Mouse (Mus musculus) forebrain, embryonic 11.5 days (tissue): ENCODE measurements at regions not wholly inside any gene's neighbourhood (a gene's known extent, or its start where the extent isn't known, plus 50 kb on each side); places are given as distances from the start of the nearest gene placed in this dataset.

Experiments used
- ATAC-seq: fragments of 200-750 bp; cut with Nextera tagmentation; replicated peaks from 2 replicates; pipeline ENCODE4 v1.8.0; 2017; ENCODE audit warnings: moderate TSS enrichment; ENCODE audit not compliant: low FRiP score
- DNase-seq: peaks from one replicate; pipeline ENCODE4 v3.0.0-alpha.2; 2017; ENCODE audit warnings: low spot score
- H3K27ac ChIP-seq: fragments of 300-500 bp; sonication (generic); 2 replicates; pipeline ENCODE4 v1.5.1; 2014; ENCODE audit warnings: low read depth, low read length
- H3K27me3 ChIP-seq: fragments of 300-500 bp; sonication (generic); 2 replicates; pipeline ENCODE4 v1.6.1; 2014; ENCODE audit warnings: mild to moderate bottlenecking, low read length, mixed read lengths; ENCODE audit not compliant: control insufficient read depth, insufficient read depth
- H3K36me3 ChIP-seq: fragments of 300-500 bp; sonication (generic); 2 replicates; pipeline ENCODE4 v1.6.1; 2014; ENCODE audit warnings: mild to moderate bottlenecking, low read length, moderate library complexity, mixed read lengths; ENCODE audit not compliant: control insufficient read depth, insufficient read depth
- H3K4me1 ChIP-seq: fragments of 300-500 bp; sonication (generic); replicated peaks from 2 replicates; pipeline ENCODE4 v1.6.1; 2014; ENCODE audit warnings: low read length, mixed read lengths; ENCODE audit not compliant: control insufficient read depth, insufficient read depth
- H3K4me2 ChIP-seq: fragments of 300-500 bp; sonication (generic); 2 replicates; pipeline ENCODE4 v1.6.1; 2014; ENCODE audit warnings: low read depth, mild to moderate bottlenecking, low read length, moderate library complexity, mixed read lengths; ENCODE audit not compliant: severe bottlenecking
- H3K4me3 ChIP-seq: fragments of 300-500 bp; sonication (generic); 2 replicates; pipeline ENCODE4 v1.5.1; 2014; ENCODE audit warnings: low read depth, low read length
- H3K9ac ChIP-seq: fragments of 300-500 bp; sonication (generic); 2 replicates; pipeline ENCODE4 v1.6.1; 2014; ENCODE audit warnings: low read length
- H3K9me3 ChIP-seq: fragments of 300-500 bp; sonication (generic); 2 replicates; pipeline ENCODE4 v1.6.1; 2016; ENCODE audit warnings: low read length, mixed read lengths; ENCODE audit not compliant: control insufficient read depth
- whole genome bisulfite sequencing: fragments of 180-500 bp; shearing (Covaris S2); extraction: QIAGEN DNeasy Blood & Tissue Kit; methylation state at CpG from one replicate; pipeline ENCODE4 v1.1.7; 2014; 5-methylcytosine and 5-hydroxymethylcytosine counted together

DNA sequence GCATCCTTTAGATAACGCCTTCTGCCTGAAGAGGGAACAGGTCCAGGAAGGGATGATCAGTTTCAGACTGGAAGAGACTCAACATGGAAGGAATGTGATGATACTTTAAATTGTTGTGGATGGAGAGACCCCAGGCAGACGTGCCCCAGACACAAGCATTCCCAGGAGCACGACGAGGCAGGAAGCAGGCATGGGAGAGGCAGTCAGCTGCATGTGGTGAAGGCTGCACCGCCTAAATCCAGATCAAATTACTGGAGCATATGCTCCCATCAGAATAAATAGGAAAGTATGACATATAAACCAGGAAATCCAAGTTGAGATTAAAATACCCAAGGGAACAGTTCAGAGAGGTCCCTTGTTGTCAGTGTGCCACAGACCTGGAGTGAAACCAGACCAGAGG, 467.3 kb downstream of the Pid1 start:
- Histone ChIP-seq H3K9ac (no peak overlapping the region), H3K4me2 (no peak overlapping the region), H3K4me3 (no peak overlapping the region), H3K9me3 (no peaks in the 10 kb centered on the region), H3K36me3 (no peaks in the 10 kb centered on the region), H3K4me1 (no peaks in the 10 kb centered on the region), H3K27me3 (no peaks in the 10 kb centered on the region), H3K27ac (no peak overlapping the region)
- ATAC-seq: no peak
- 65% methylated on average over 5 of the region's 5 CpGs for WGBS
- no peak for DNase-seq

DNA sequence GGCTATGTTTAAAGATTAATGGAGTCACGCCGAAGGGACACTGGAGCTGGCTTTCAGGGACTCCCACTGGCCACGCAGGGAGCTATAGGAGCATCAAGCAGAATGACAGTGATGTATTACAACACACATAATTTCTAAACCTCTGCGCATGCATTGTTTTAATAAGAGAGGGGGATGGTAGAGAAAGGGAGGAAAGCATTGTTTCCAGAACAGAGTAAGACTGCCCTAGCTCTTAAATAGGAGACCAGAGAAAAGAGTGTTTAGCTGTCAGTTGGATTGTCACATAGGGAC, 471.1 kb upstream of the Sphkap start:
- no peak for DNase-seq

DNA sequence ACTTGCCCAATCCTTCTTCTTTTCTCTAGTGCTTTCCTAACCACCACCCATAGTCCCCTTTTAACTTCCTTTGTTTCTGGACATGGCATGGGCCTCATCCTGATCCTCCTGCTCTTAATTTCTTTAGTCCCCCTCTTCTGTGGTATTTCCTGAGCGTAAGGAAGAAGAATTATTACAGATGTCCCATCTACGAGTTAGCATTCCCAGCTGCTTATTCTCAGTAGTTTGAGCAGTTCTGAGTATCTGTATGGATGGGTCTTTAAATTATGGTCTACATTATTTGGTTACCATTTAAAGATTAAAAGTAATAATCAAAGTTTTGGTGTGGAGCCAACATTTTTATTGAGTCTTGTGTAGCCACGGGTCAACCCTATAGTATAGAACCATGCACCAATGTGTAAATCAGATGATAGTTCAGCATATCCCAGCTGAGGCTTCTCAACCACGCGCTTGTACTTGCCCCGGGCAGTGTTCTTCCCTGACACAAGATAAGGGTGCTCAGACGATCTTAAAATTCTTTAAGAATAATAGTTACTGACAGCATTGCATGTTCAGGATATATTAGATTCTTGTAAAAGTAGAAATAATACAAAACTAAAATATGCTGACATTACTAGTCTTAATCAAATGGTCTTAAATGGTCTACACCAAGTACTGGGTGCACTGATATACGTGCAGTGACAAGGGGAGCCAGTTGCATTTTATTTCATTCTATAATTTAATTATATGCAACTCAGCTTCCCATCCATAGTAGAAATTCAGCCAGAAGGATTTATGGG, 470.5 kb upstream of the Sphkap start:
- H3K4me1 ChIP-seq: no peaks in the 10 kb centered on the region
- H3K36me3 ChIP-seq: no peaks in the 10 kb centered on the region
- no peak overlapping the region for H3K27ac ChIP-seq
- DNase-seq (no peak), ATAC-seq (no peak)
- no peak overlapping the region for H3K4me2 ChIP-seq
- H3K9ac ChIP-seq: no peak overlapping the region
- no peaks in the 10 kb centered on the region for H3K27me3 ChIP-seq
- no peak overlapping the region for H3K4me3 ChIP-seq
- WGBS: 90% methylated on average over 8 of the region's 8 CpGs
- H3K9me3 ChIP-seq: no peaks in the 10 kb centered on the region

More for the DNA sequence above, 471.1 kb upstream of the Sphkap start:
- no peak overlapping the region for H3K4me2 ChIP-seq
- 94% methylated on average over 4 of the region's 4 CpGs for WGBS
- H3K36me3 ChIP-seq: no peaks in the 10 kb centered on the region
- ATAC-seq: no peak
- H3K27me3 ChIP-seq: no peaks in the 10 kb centered on the region
- H3K4me3 ChIP-seq: no peak overlapping the region
- H3K9ac ChIP-seq: no peak overlapping the region
- no peaks in the 10 kb centered on the region for H3K4me1 ChIP-seq
- no peak overlapping the region for H3K27ac ChIP-seq
- H3K9me3 ChIP-seq: no peaks in the 10 kb centered on the region

DNA sequence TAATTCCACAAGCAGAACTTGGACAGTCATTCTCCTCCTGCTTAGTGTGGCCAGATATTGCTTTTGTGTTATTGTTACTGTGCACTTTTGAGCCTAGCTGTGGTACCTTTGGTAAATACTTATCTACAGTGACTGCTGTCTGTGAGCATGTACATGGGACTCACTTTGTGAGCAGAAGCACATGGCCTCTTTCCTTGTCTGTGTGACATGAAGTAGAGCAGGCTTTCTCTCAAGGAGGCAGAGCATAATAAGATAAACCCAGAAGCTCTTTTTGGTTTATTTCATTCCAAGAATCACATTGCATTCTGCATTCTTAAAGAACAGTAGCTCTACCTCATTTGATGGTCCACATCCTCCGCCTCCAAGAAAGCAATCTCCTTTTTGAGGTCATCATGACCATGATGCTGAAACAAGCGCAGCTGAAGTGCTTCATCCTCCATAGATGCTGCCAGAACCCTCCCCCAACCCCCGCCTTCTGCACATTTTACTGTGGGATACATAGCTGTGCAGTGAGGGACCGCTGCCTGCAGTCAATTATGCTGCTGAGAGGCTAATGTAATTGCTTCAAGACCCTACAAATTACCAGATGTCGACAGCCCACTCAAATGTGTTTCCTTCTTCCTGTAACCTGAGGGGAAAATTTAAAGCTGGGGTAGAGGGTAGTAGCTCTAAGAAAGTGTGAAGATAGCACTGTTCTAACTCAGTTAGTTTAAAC, 463.0 kb upstream of the Sphkap start:
- whole genome bisulfite sequencing: 63% methylated on average over 5 of the region's 5 CpGs
- no peak overlapping the region for H3K4me2 ChIP-seq
- H3K9ac ChIP-seq: no peak overlapping the region
- no peaks in the 10 kb centered on the region for H3K36me3 ChIP-seq
- ATAC-seq (no peak), DNase-seq (peak; percentile 54)
- H3K9me3 ChIP-seq: no peaks in the 10 kb centered on the region
- H3K27ac ChIP-seq: no peak overlapping the region
- H3K27me3 ChIP-seq: no peaks in the 10 kb centered on the region
- no peak overlapping the region for H3K4me3 ChIP-seq
- H3K4me1 ChIP-seq: no peaks in the 10 kb centered on the region

GRCm38 (mm10) chr1:83869046-83869445, 461.0 kb upstream of the Sphkap start:
- no peak for DNase-seq
- no peak for ATAC-seq
- 85% methylated on average over 2 of the region's 2 CpGs for WGBS
- H3K9ac ChIP-seq: no peak overlapping the region
- no peaks in the 10 kb centered on the region for H3K4me1 ChIP-seq
- no peak overlapping the region for H3K27ac ChIP-seq
- H3K4me3 ChIP-seq: no peak overlapping the region
- H3K27me3 ChIP-seq: no peaks in the 10 kb centered on the region
- H3K4me2 ChIP-seq: no peak overlapping the region
- H3K36me3 ChIP-seq: no peaks in the 10 kb centered on the region
- no peaks in the 10 kb centered on the region for H3K9me3 ChIP-seq

DNA sequence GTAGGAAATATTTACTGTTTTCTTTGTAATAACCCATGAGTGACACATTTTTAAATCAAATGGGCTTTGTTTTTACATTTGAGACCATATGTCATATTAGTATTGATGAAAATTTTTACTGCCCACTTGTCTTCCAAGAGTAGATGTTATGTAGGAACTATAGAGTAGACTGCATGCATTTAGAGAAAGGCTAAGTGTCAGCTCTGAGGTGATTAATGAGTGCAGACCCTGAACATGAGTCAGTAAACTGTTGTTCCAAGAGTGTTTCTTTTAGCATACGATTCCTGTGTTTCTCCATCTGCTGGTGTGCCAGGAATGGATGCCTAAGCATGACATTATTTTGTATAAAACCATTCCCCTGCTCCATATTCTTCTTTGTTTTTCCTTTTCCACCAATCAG, 454.5 kb upstream of the Sphkap start:
- Histone ChIP-seq H3K4me2 (no peak overlapping the region), H3K27ac (no peak overlapping the region), H3K4me3 (no peak overlapping the region), H3K4me1 (no peaks in the 10 kb centered on the region), H3K36me3 (no peaks in the 10 kb centered on the region), H3K9ac (no peak overlapping the region), H3K9me3 (no peaks in the 10 kb centered on the region), H3K27me3 (no peaks in the 10 kb centered on the region)
- ATAC-seq: no peak
- no peak for DNase-seq
- WGBS: 88% methylated on average over 1 of the region's 1 CpGs

DNA sequence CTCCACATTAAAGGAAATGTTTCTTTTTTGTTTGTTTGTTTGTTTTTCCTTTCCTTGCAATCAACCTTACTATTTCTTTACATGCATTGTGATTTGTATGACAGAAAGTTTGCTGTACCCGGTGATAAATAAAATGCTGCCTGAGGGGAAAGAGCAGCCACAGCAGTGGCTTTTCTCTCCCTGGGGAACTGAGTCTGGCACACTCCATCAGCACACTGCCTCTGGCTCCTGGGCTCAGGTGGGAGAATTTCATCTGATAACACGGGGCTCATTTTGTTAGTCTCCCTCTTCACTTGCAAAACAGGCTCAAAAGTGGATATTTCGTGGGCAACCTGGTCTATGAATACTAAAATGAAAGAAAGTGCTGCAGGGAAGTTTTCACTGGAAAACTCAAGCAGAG, 454.1 kb upstream of the Sphkap start:
- Histone ChIP-seq H3K4me3 (no peak overlapping the region), H3K4me2 (no peak overlapping the region), H3K27ac (no peak overlapping the region), H3K9me3 (no peaks in the 10 kb centered on the region), H3K4me1 (no peaks in the 10 kb centered on the region), H3K9ac (no peak overlapping the region), H3K27me3 (no peaks in the 10 kb centered on the region), H3K36me3 (no peaks in the 10 kb centered on the region)
- WGBS: 74% methylated on average over 3 of the region's 3 CpGs
- no peak for ATAC-seq
- no peak for DNase-seq

DNA sequence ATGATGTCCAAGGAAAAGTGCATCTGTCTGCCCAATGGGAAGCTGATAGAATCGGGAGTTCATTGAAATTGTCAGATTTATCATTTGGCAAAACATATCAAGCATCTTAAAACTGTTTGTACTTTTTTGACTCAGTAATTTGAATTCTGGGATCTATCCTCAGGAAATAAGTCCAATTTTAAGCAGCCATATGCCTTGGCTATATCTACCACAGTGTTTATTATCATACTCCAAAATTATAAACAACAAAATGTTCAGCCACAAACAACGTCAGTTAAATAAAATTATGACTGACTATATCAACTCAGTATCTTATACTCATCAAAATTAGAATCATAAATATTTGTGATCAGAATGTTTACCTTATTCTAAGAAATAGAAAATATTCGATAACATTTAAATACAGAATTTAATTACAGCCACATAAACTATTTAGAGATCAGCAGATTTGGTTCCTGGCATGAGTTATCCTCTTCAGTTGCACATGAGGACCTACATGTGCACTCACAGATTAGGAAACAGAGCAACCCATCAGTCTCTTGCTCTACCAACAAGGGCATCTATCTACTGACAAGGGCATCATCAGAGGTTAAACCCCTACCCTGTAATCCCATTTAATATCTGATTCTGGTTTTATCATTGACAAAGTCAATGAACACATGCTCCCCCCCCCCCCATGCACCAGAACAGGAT, 451.9 kb upstream of the Sphkap start:
- H3K4me3 ChIP-seq: no peak overlapping the region
- no peaks in the 10 kb centered on the region for H3K36me3 ChIP-seq
- DNase-seq (no peak), ATAC-seq (no peak)
- 91% methylated on average over 3 of the region's 3 CpGs for WGBS
- H3K9me3 ChIP-seq: no peaks in the 10 kb centered on the region
- no peaks in the 10 kb centered on the region for H3K4me1 ChIP-seq
- H3K27me3 ChIP-seq: no peaks in the 10 kb centered on the region
- H3K27ac ChIP-seq: no peak overlapping the region
- no peak overlapping the region for H3K4me2 ChIP-seq
- no peak overlapping the region for H3K9ac ChIP-seq
